Mouse (Mus musculus) Patski (cell line): Measurements from ENCODE around the gene Tenm3. TPM values are rescaled to one million over a fixed set of nuclear protein-coding genes. Genes with fewer than 3 reads are reported as not detected.

Source experiments
- ATAC-seq: fragments of 100-300 bp; one replicate; pipeline ENCODE4 v1.8.0; 2021
- CTCF ChIA-PET: fragments of 350-600 bp; sonication (Branson Sonifier 250); formaldehyde crosslinking; loops from one replicate; lab custom pipeline; 2022; ENCODE audit warnings: inconsistent platforms; lab: Charles Lee
- POLR2A ChIA-PET: fragments of 350-600 bp; sonication (Branson Sonifier 250); formaldehyde crosslinking; loops from one replicate; lab custom pipeline; 2022; ENCODE audit warnings: antibody characterized with exemption, inconsistent platforms; lab: Charles Lee
- DNase-seq: peaks from one replicate; pipeline ENCODE4 v3.0.0-alpha.2; 2011; ENCODE audit warnings: low read depth, low spot score
- H3K27me3 ChIP-seq: fragments of 371-371 bp; one replicate; pipeline ENCODE4 v1.5.1; 2021
- CTCF ChIP-seq: fragments of 100-300 bp; IDR thresholded peaks from one replicate; pipeline ENCODE4 v1.5.1; 2021
- in situ Hi-C: fragments of 300-500 bp; cut with MboI; formaldehyde crosslinking; loops from 3 replicates; pipeline ENCODE4 v1.11.1; 2018; ENCODE audit warnings: low pct_unique_long_range_greater_than_20kb, mixed read lengths
- polyA plus RNA-seq: library from polyadenylated mRNA; unstranded; gene quantifications from one replicate; pipeline ENCODE4 v1.2.3, GENCODE M21; 2021

Gene Tenm3
- polyA plus RNA-seq, 1 experiment from 2014 or later: 3.0 TPM

GRCm38 (mm10) chr8:48220529-48221181 is 623.1 kb downstream of the Tenm3 start:
- peaks cover 7% of the 10 kb centered on the region for H3K27me3 ChIP-seq
- ChIA-PET POLR2A (no interaction called here), CTCF (interaction anchor here (1.1 kb wide), 1 partner anchor 24 kb away, joined by 3 read pairs; no protein-coding TSS in a partner anchor)
- no peak for ATAC-seq
- TF ChIP-seq CTCF: no peak
- in situ Hi-C loops: loop anchor here (5.0 kb wide), 2 partner anchors 307 to 1607 kb away; no protein-coding TSS in a partner anchor
- DNase-seq: no peak

GRCm38 (mm10) chr8:48215071-48215501 is 628.7 kb downstream of the Tenm3 start:
- CTCF ChIA-PET: interaction anchor here (1.3 kb wide), 1 partner anchor 15 kb away, joined by 3 read pairs; no protein-coding TSS in a partner anchor
- H3K27me3 ChIP-seq: no peaks in the 10 kb centered on the region
- no peak for TF ChIP-seq CTCF
- DNase-seq: no peak
- ATAC-seq: no peak
- in situ Hi-C loops: no loop called here
- POLR2A ChIA-PET: no interaction called here

- in situ Hi-C loops: no loop called here
- H3K27me3 ChIP-seq: no peaks in the 10 kb centered on the region
- ATAC-seq: no peak
- no peak for TF ChIP-seq CTCF
- ChIA-PET CTCF (interaction anchor here (1.3 kb wide), 1 partner anchor 14 kb away, joined by 3 read pairs; no protein-coding TSS in a partner anchor), POLR2A (interaction anchor here (0.6 kb wide), 1 partner anchor 11 kb away, joined by 3 read pairs; no protein-coding TSS in a partner anchor)
- DNase-seq: no peak
Observed at GRCm38 (mm10) chr8:48214386-48214785, 629.4 kb downstream of the Tenm3 start.

- no peaks in the 10 kb centered on the region for H3K27me3 ChIP-seq
- in situ Hi-C loops: no loop called here
- ChIA-PET CTCF (interaction anchor here (1.4 kb wide), 1 partner anchor 13 kb away, joined by 5 read pairs; no protein-coding TSS in a partner anchor), POLR2A (no interaction called here)
- DNase-seq (no peak), ATAC-seq (no peak)
- TF ChIP-seq CTCF: no peak
Observed at GRCm38 (mm10) chr8:48211931-48212330, 631.8 kb downstream of the Tenm3 start.

GRCm38 (mm10) chr8:48207567-48207966 is 636.2 kb downstream of the Tenm3 start:
- DNase-seq (no peak), ATAC-seq (no peak)
- CTCF ChIA-PET: interaction anchor here (1.0 kb wide), 1 partner anchor 10 kb away, joined by 3 read pairs; no protein-coding TSS in a partner anchor
- no peak for TF ChIP-seq CTCF
- POLR2A ChIA-PET: no interaction called here
- peaks cover 10% of the 10 kb centered on the region for H3K27me3 ChIP-seq
- in situ Hi-C loops: no loop called here

GRCm38 (mm10) chr8:48206922-48207321 is 636.8 kb downstream of the Tenm3 start:
- peaks cover 10% of the 10 kb centered on the region for H3K27me3 ChIP-seq
- ATAC-seq: no peak
- no peak for DNase-seq
- in situ Hi-C loops: no loop called here
- TF ChIP-seq CTCF: no peak
- ChIA-PET CTCF (no interaction called here), POLR2A (no interaction called here)

- no peak for ATAC-seq
- no peak for TF ChIP-seq CTCF
- in situ Hi-C loops: no loop called here
- no peak for DNase-seq
- POLR2A ChIA-PET: no interaction called here
- peaks cover 14% of the 10 kb centered on the region for H3K27me3 ChIP-seq
- CTCF ChIA-PET: no interaction called here
Observed at GRCm38 (mm10) chr8:48204838-48205345, 638.9 kb downstream of the Tenm3 start.

- DNase-seq (no peak), ATAC-seq (no peak)
- peaks cover 14% of the 10 kb centered on the region for H3K27me3 ChIP-seq
- ChIA-PET POLR2A (no interaction called here), CTCF (no interaction called here)
- TF ChIP-seq CTCF: no peak
- in situ Hi-C loops: no loop called here
Observed at GRCm38 (mm10) chr8:48204114-48204837, 639.5 kb downstream of the Tenm3 start.

- no peak for TF ChIP-seq CTCF
- no peak for DNase-seq
- peaks cover 14% of the 10 kb centered on the region for H3K27me3 ChIP-seq
- in situ Hi-C loops: no loop called here
- no peak for ATAC-seq
- POLR2A ChIA-PET: no interaction called here
- CTCF ChIA-PET: interaction anchor here (1.2 kb wide), 1 partner anchor 17 kb away, joined by 3 read pairs; no protein-coding TSS in a partner anchor
Observed at GRCm38 (mm10) chr8:48203611-48204010, 640.1 kb downstream of the Tenm3 start.

- in situ Hi-C loops: no loop called here
- no peak for ATAC-seq
- no peak for DNase-seq
- H3K27me3 ChIP-seq: peaks cover 14% of the 10 kb centered on the region
- ChIA-PET CTCF (interaction anchor here (1.2 kb wide), 1 partner anchor 16 kb away, joined by 3 read pairs; no protein-coding TSS in a partner anchor), POLR2A (no interaction called here)
- TF ChIP-seq CTCF: no peak
Observed at GRCm38 (mm10) chr8:48203161-48203560, 640.6 kb downstream of the Tenm3 start.
